Mouse (Mus musculus) MEL (cell line): ENCODE measurements around the gene S100a10. TPM values are rescaled to one million over a fixed set of nuclear protein-coding genes. Genes with fewer than 3 reads are reported as not detected.
A peak's percentile ranks its signal among the peaks of the same experiment; 100 is the strongest.

Experiments used
- CHD1 ChIP-seq: IDR thresholded peaks from 2 replicates; pipeline ENCODE4 v1.6.1; 2012; ENCODE audit warnings: low read depth, mild to moderate bottlenecking, inconsistent platforms, low read length, improper control_type of control experiment
- CHD2 ChIP-seq: IDR thresholded peaks from 2 replicates; pipeline ENCODE4 v1.6.1; 2011; ENCODE audit warnings: low read length, improper control_type of control experiment
- ELF1 ChIP-seq: IDR thresholded peaks from 2 replicates; pipeline ENCODE4 v1.6.1; 2014; ENCODE audit warnings: low read depth, mild to moderate bottlenecking, inconsistent platforms, low read length, improper control_type of control experiment, moderate library complexity
- EP300 ChIP-seq, 2 experiments: IDR thresholded peaks; 2 replicates each; pipeline ENCODE4 v1.6.1; 2011; ENCODE audit warnings: improper control_type of control experiment in 2 of 2, low read length in 2 of 2, low read depth in 1 of 2, mild to moderate bottlenecking in 1 of 2
- ETS1 ChIP-seq: IDR thresholded peaks from 2 replicates; pipeline ENCODE4 v1.6.1; 2012; ENCODE audit warnings: low read depth, mild to moderate bottlenecking, inconsistent platforms, low read length, improper control_type of control experiment, moderate library complexity
- GABPA ChIP-seq: IDR thresholded peaks from 2 replicates; pipeline ENCODE4 v1.6.1; 2012; ENCODE audit warnings: low read depth, mild to moderate bottlenecking, inconsistent platforms, low read length, improper control_type of control experiment, moderate library complexity
- HCFC1 ChIP-seq: IDR thresholded peaks from 2 replicates; pipeline ENCODE4 v1.6.1; 2012; ENCODE audit warnings: low read depth, mild to moderate bottlenecking, inconsistent platforms, low read length, improper control_type of control experiment, moderate library complexity
- JUND ChIP-seq: IDR thresholded peaks from 2 replicates; pipeline ENCODE4 v1.6.1; 2011; ENCODE audit warnings: low read depth, mild to moderate bottlenecking, improper control_type of control experiment, low read length
- KAT2A ChIP-seq: conservative IDR thresholded peaks from 2 replicates; pipeline ENCODE4 v1.6.1; 2012; ENCODE audit warnings: low read depth, low read length, improper control_type of control experiment, inconsistent platforms
- MAFK ChIP-seq: IDR thresholded peaks from 2 replicates; pipeline ENCODE4 v1.6.1; 2011; ENCODE audit warnings: low read depth, mild to moderate bottlenecking, low read length, improper control_type of control experiment, borderline replicate concordance
- MAX ChIP-seq: IDR thresholded peaks from 2 replicates; pipeline ENCODE4 v1.6.1; 2011; ENCODE audit warnings: low read length, improper control_type of control experiment
- MAZ ChIP-seq: IDR thresholded peaks from 2 replicates; pipeline ENCODE4 v1.6.1; 2012; ENCODE audit warnings: low read depth, mild to moderate bottlenecking, inconsistent platforms, low read length, improper control_type of control experiment
- MEF2A ChIP-seq: IDR thresholded peaks from 2 replicates; pipeline ENCODE4 v1.6.1; 2014; ENCODE audit warnings: low read depth, mild to moderate bottlenecking, inconsistent platforms, low read length, improper control_type of control experiment; ENCODE audit not compliant: poor library complexity, insufficient replicate concordance, severe bottlenecking; ENCODE audit errors: extremely low read depth
- MYB ChIP-seq: IDR thresholded peaks from 2 replicates; pipeline ENCODE4 v1.6.1; 2011; ENCODE audit warnings: mild to moderate bottlenecking, low read depth, low read length, improper control_type of control experiment
- NELFE ChIP-seq: IDR thresholded peaks from 2 replicates; pipeline ENCODE4 v1.6.1; 2011; ENCODE audit warnings: low read depth, low read length, improper control_type of control experiment
- NRF1 ChIP-seq: IDR thresholded peaks from 2 replicates; pipeline ENCODE4 v1.6.1; 2014; ENCODE audit warnings: low read depth, mild to moderate bottlenecking, inconsistent platforms, low read length, improper control_type of control experiment, moderate library complexity; ENCODE audit not compliant: poor library complexity, insufficient read depth, severe bottlenecking
- POLR2A ChIP-seq, 2 experiments: IDR thresholded peaks; 2 replicates each; pipeline ENCODE4 v1.6.1; 2011 to 2012; ENCODE audit warnings: low read length in 2 of 2, mild to moderate bottlenecking in 2 of 2, control low read depth in 1 of 2, improper control_type of control experiment in 1 of 2, low read depth in 1 of 2, moderate library complexity in 1 of 2; ENCODE audit not compliant: control insufficient read depth in 1 of 2, insufficient read depth in 1 of 2, poor library complexity in 1 of 2
- POLR2AphosphoS5 ChIP-seq: IDR thresholded peaks from 2 replicates; pipeline ENCODE4 v1.6.1; 2012; ENCODE audit warnings: low read depth, borderline replicate concordance, mild to moderate bottlenecking, inconsistent platforms, low read length, moderate library complexity, mixed read lengths
- SIN3A ChIP-seq: IDR thresholded peaks from 2 replicates; pipeline ENCODE4 v1.6.1; 2012; ENCODE audit warnings: low read length, improper control_type of control experiment, inconsistent platforms
- SMC3 ChIP-seq: IDR thresholded peaks from 2 replicates; pipeline ENCODE4 v1.6.1; 2011; ENCODE audit warnings: low read depth, low read length, improper control_type of control experiment
- TAL1 ChIP-seq: IDR thresholded peaks from 2 replicates; pipeline ENCODE4 v1.6.1; 2012; ENCODE audit warnings: mild to moderate bottlenecking, inconsistent platforms, low read length, moderate library complexity, mixed read lengths
- USF1 ChIP-seq: IDR thresholded peaks from 2 replicates; pipeline ENCODE4 v1.6.1; 2014; ENCODE audit warnings: low read depth, mild to moderate bottlenecking, inconsistent platforms, low read length, improper control_type of control experiment, moderate library complexity
- ZC3H11A ChIP-seq: IDR thresholded peaks from 2 replicates; pipeline ENCODE4 v1.6.1; 2012; ENCODE audit warnings: low read depth, mild to moderate bottlenecking, inconsistent platforms, low read length, improper control_type of control experiment
- ZMIZ1 ChIP-seq: IDR thresholded peaks from 2 replicates; pipeline ENCODE4 v1.6.1; 2012; ENCODE audit warnings: low read depth, mild to moderate bottlenecking, inconsistent platforms, low read length, improper control_type of control experiment, moderate library complexity
- ZNF384 ChIP-seq: IDR thresholded peaks from 2 replicates; pipeline ENCODE4 v1.6.1; 2012; ENCODE audit warnings: low read depth, mild to moderate bottlenecking, inconsistent platforms, low read length, improper control_type of control experiment
- polyA plus RNA-seq, 2 experiments: library from polyadenylated mRNA; stranded (reverse) in 1 of 2; unstranded in 1 of 2; fragments of >175 nt in 1 of 2; fragments of >200 nt in 1 of 2; gene quantifications; 2 replicates each; pipeline versions ENCODE4 v1.2.1 to v1.2.4; 2012; ENCODE audit warnings: low replicate concordance in 2 of 2, low read depth in 1 of 2; ENCODE audit not compliant: insufficient read length in 2 of 2, insufficient read depth in 1 of 2, missing spikeins in 1 of 2
- total RNA-seq: library from RNA; depleted of rRNA; stranded (reverse); fragments of 300-350 nt; gene quantifications from 2 replicates; pipeline ENCODE4 v1.2.3, GENCODE M21; 2012

Gene S100a10
- total and polyA plus RNA-seq, 3 experiments: 81.1 to 92.5 TPM; not detected in 1

GRCm38 (mm10) chr3:93547749-93548540, 6.9 kb upstream of the S100a10 start (continued):
- TF ChIP-seq ZNF384 (no peak), HCFC1 (no peak), MAX (peak; percentile 79), KAT2A (no peak), GABPA (no peak), MEF2A (no peak), USF1 (no peak), ELF1 (no peak), CHD1 (peak; percentile 90; the same call in 1 of the 2 replicates), ZC3H11A (0 out of 2 replicates have a peak, but pooled peaks have one; percentile 28), NRF1 (no peak), MAZ (no peak; the same call in 1 of the 2 replicates), ZMIZ1 (no peak), MYB (no peak), SMC3 (0 out of 2 replicates have a peak, but pooled peaks have one; percentile 21), MAFK (no peak), JUND (no peak), NELFE (peak; percentile 24; the same call in 1 of the 2 replicates), SIN3A (peak; percentile 75), POLR2A (IDR thresholded peaks at IDR 0.05; ENCODE audit: control insufficient read depth in 1 of 2, insufficient read depth in 1 of 2, low read depth in 1 of 2, low read length in 2 of 2, poor library complexity in 1 of 2) (no peak; a peak in 1 of 4 replicates), POLR2AphosphoS5 (no peak), ETS1 (peak; percentile 20; the same call in 1 of the 2 replicates), EP300 (IDR thresholded peaks at IDR 0.05; ENCODE audit: low read depth in 1 of 2, low read length in 2 of 2) (no peak), CHD2 (no peak), TAL1 (no peak)
